Mouse (Mus musculus) midbrain, embryonic 14.5 days (tissue): ENCODE data around the gene Fry. TPM values are rescaled to one million over a fixed set of nuclear protein-coding genes. Genes with fewer than 3 reads are reported as not detected.

Experiments
- ATAC-seq: fragments of 200-750 bp; cut with Nextera tagmentation; 2 replicates; pipeline ENCODE4 v1.8.0; 2017; ENCODE audit warnings: moderate number of reproducible peaks, moderate library complexity; ENCODE audit not compliant: low FRiP score, low TSS enrichment
- DNase-seq: peaks from one replicate; pipeline ENCODE4 v3.0.0-alpha.2; 2015
- H3K27ac ChIP-seq: fragments of 300-500 bp; sonication (generic); replicated peaks from 2 replicates; pipeline ENCODE4 v1.5.1; 2014; ENCODE audit warnings: mild to moderate bottlenecking, low read depth, low read length, moderate library complexity
- H3K27me3 ChIP-seq: fragments of 300-500 bp; sonication (generic); 2 replicates; pipeline ENCODE4 v1.6.1; 2014; ENCODE audit warnings: low read length, control low read depth, mixed read lengths; ENCODE audit not compliant: control insufficient read depth, insufficient read depth
- H3K36me3 ChIP-seq: fragments of 300-500 bp; sonication (generic); 2 replicates; pipeline ENCODE4 v1.6.1; 2014; ENCODE audit warnings: low read length, control low read depth; ENCODE audit not compliant: control insufficient read depth, insufficient read depth
- H3K4me1 ChIP-seq: fragments of 300-500 bp; sonication (generic); 2 replicates; pipeline ENCODE4 v1.6.1; 2014; ENCODE audit warnings: mild to moderate bottlenecking, antibody characterized with exemption, low read length, control low read depth; ENCODE audit not compliant: control insufficient read depth, insufficient read depth
- H3K4me2 ChIP-seq: fragments of 300-500 bp; sonication (generic); 2 replicates; pipeline ENCODE4 v1.6.1; 2014; ENCODE audit warnings: mild to moderate bottlenecking, low read length, moderate library complexity
- H3K4me3 ChIP-seq: fragments of 300-500 bp; sonication (generic); replicated peaks from 2 replicates; pipeline ENCODE4 v1.5.1; 2014; ENCODE audit warnings: low read depth, low read length
- H3K9ac ChIP-seq: fragments of 300-500 bp; sonication (generic); replicated peaks from 2 replicates; pipeline ENCODE4 v1.6.1; 2014; ENCODE audit warnings: mild to moderate bottlenecking, low read length, moderate library complexity
- H3K9me3 ChIP-seq: fragments of 300-500 bp; sonication (generic); 2 replicates; pipeline ENCODE4 v1.6.1; 2016; ENCODE audit warnings: low read length, control low read depth, mixed read lengths; ENCODE audit not compliant: control insufficient read depth
- WGBS: fragments of 180-500 bp; shearing (Covaris S2); extraction: QIAGEN DNeasy Blood & Tissue Kit; methylation state at CpG from one replicate; pipeline ENCODE4 v1.1.7; 2014; 5-methylcytosine and 5-hydroxymethylcytosine counted together
- polyA plus RNA-seq: library from polyadenylated mRNA; unstranded; fragments of >200 nt; fragmentation: Nextera tagmentation; extraction: Ambion mirVana; gene quantifications from 2 replicates; pipeline ENCODE4 v1.2.1, GENCODE M21; 2014

The Fry gene
- polyA plus RNA-seq, 1 experiment from 2014 or later = 68.5 TPM

GRCm38 (mm10) chr5:150380767-150381166 is 262.3 kb downstream of the Fry start:
- no peaks in the 10 kb centered on the region for H3K9me3 ChIP-seq
- H3K27ac ChIP-seq = no peak overlapping the region
- no peak for ATAC-seq
- no peak overlapping the region for H3K4me3 ChIP-seq
- H3K4me2 ChIP-seq = no peak overlapping the region
- DNase-seq = no peak
- no peak overlapping the region for H3K9ac ChIP-seq
- H3K4me1 ChIP-seq = no peaks in the 10 kb centered on the region
- H3K36me3 ChIP-seq = peaks cover 54% of the 10 kb centered on the region
- whole genome bisulfite sequencing = 93% methylated on average over 10 of the region's 10 CpGs
- H3K27me3 ChIP-seq = no peaks in the 10 kb centered on the region

- ATAC-seq = no peak
- DNase-seq = no peak
- H3K9me3 ChIP-seq = no peaks in the 10 kb centered on the region
- H3K4me3 ChIP-seq = no peak overlapping the region
- WGBS = 83% methylated on average over 5 of the region's 5 CpGs
- no peaks in the 10 kb centered on the region for H3K27me3 ChIP-seq
- no peaks in the 10 kb centered on the region for H3K4me1 ChIP-seq
- no peak overlapping the region for H3K27ac ChIP-seq
- H3K4me2 ChIP-seq = no peak overlapping the region
- H3K36me3 ChIP-seq = peaks cover 69% of the 10 kb centered on the region
- no peak overlapping the region for H3K9ac ChIP-seq
These were observed 264.0 kb downstream of the Fry start for GRCm38 (mm10) chr5:150382411-150382810.

- H3K4me3 ChIP-seq = no peak overlapping the region
- 83% methylated on average over 17 of the region's 17 CpGs for WGBS
- ATAC-seq (no peak), DNase-seq (peak; percentile 12)
- H3K9ac ChIP-seq = no peak overlapping the region
- H3K9me3 ChIP-seq = no peaks in the 10 kb centered on the region
- H3K27ac ChIP-seq = no peak overlapping the region
- H3K36me3 ChIP-seq = peaks cover 85% of the 10 kb centered on the region
- H3K4me2 ChIP-seq = no peak overlapping the region
- H3K27me3 ChIP-seq = no peaks in the 10 kb centered on the region
- no peaks in the 10 kb centered on the region for H3K4me1 ChIP-seq
These were observed 266.1 kb downstream of the Fry start for GRCm38 (mm10) chr5:150384272-150385215.

GRCm38 (mm10) chr5:150385224-150385623 is 266.8 kb downstream of the Fry start:
- Histone ChIP-seq H3K4me3 (no peak overlapping the region), H3K9me3 (no peaks in the 10 kb centered on the region), H3K4me2 (no peak overlapping the region), H3K9ac (no peak overlapping the region), H3K36me3 (peaks cover 83% of the 10 kb centered on the region), H3K27me3 (no peaks in the 10 kb centered on the region), H3K4me1 (no peaks in the 10 kb centered on the region), H3K27ac (no peak overlapping the region)
- ATAC-seq = no peak
- WGBS = 91% methylated on average over 7 of the region's 7 CpGs
- DNase-seq = no peak

- ATAC-seq = no peak
- H3K4me3 ChIP-seq = no peak overlapping the region
- WGBS = 84% methylated on average over 12 of the region's 12 CpGs
These were observed 270.2 kb downstream of the Fry start for GRCm38 (mm10) chr5:150388623-150389022.

GRCm38 (mm10) chr5:150389589-150390377 is 271.3 kb downstream of the Fry start:
- no peak overlapping the region for H3K4me3 ChIP-seq
- no peak overlapping the region for H3K4me2 ChIP-seq
- H3K36me3 ChIP-seq = peaks cover 78% of the 10 kb centered on the region
- H3K27me3 ChIP-seq = no peaks in the 10 kb centered on the region
- DNase-seq (no peak), ATAC-seq (no peak)
- H3K9me3 ChIP-seq = peaks cover 10% of the 10 kb centered on the region; the same call in 1 of the 2 replicates
- H3K4me1 ChIP-seq = no peaks in the 10 kb centered on the region
- H3K9ac ChIP-seq = no peak overlapping the region
- H3K27ac ChIP-seq = no peak overlapping the region
- 84% methylated on average over 10 of the region's 10 CpGs for WGBS

More at GRCm38 (mm10) chr5:150388623-150389022, 270.2 kb downstream of the Fry start:
- H3K27me3 ChIP-seq = no peaks in the 10 kb centered on the region
- DNase-seq = no peak
- H3K9ac ChIP-seq = no peak overlapping the region
- H3K9me3 ChIP-seq = 0 out of 2 replicates have a peak, but pooled peaks cover under 1% of the 10 kb centered on the region
- no peak overlapping the region for H3K4me2 ChIP-seq
- no peaks in the 10 kb centered on the region for H3K4me1 ChIP-seq
- H3K27ac ChIP-seq = no peak overlapping the region
- H3K36me3 ChIP-seq = peaks cover 76% of the 10 kb centered on the region

- H3K4me3 ChIP-seq = no peak overlapping the region
- ATAC-seq (no peak), DNase-seq (no peak)
- no peaks in the 10 kb centered on the region for H3K27me3 ChIP-seq
- H3K9me3 ChIP-seq = peaks cover 10% of the 10 kb centered on the region; the same call in 1 of the 2 replicates
- no peak overlapping the region for H3K4me2 ChIP-seq
- 74% methylated on average over 7 of the region's 7 CpGs for WGBS
- no peak overlapping the region for H3K27ac ChIP-seq
- H3K4me1 ChIP-seq = no peaks in the 10 kb centered on the region
- no peak overlapping the region for H3K9ac ChIP-seq
- peaks cover 83% of the 10 kb centered on the region for H3K36me3 ChIP-seq
These were observed 272.0 kb downstream of the Fry start for GRCm38 (mm10) chr5:150390422-150390821.

- H3K9ac ChIP-seq = no peak overlapping the region
- H3K4me1 ChIP-seq = no peaks in the 10 kb centered on the region
- no peak for DNase-seq
- H3K4me3 ChIP-seq = no peak overlapping the region
- peaks cover 74% of the 10 kb centered on the region for H3K36me3 ChIP-seq
- H3K27ac ChIP-seq = no peak overlapping the region
- no peaks in the 10 kb centered on the region for H3K27me3 ChIP-seq
- ATAC-seq = no peak
- peaks cover 10% of the 10 kb centered on the region; the same call in 1 of the 2 replicates for H3K9me3 ChIP-seq
- 97% methylated on average over 6 of the region's 6 CpGs for WGBS
- H3K4me2 ChIP-seq = no peak overlapping the region
These were observed 276.2 kb downstream of the Fry start for GRCm38 (mm10) chr5:150394645-150395044.
